Mouse (Mus musculus) forebrain, embryonic 14.5 days (tissue): ENCODE data around the gene Sgk2. TPM values are rescaled to one million over a fixed set of nuclear protein-coding genes. Genes with fewer than 3 reads are reported as not detected.

Experiments
- ATAC-seq: fragments of 200-750 bp; cut with Nextera tagmentation; 2 replicates; pipeline ENCODE4 v1.8.0; 2017; ENCODE audit warnings: mild to moderate bottlenecking, moderate library complexity
- DNase-seq: peaks from one replicate; pipeline ENCODE4 v3.0.0-alpha.2; 2015; ENCODE audit warnings: low spot score
- H3K27ac ChIP-seq: fragments of 300-500 bp; sonication (generic); 2 replicates; pipeline ENCODE4 v1.5.1; 2014; ENCODE audit warnings: low read depth, mild to moderate bottlenecking, control low read depth, low read length, moderate library complexity
- H3K27me3 ChIP-seq: fragments of 300-500 bp; sonication (generic); replicated peaks from 2 replicates; pipeline ENCODE4 v1.6.1; 2014; ENCODE audit warnings: low read length, control low read depth, mixed read lengths; ENCODE audit not compliant: control insufficient read depth, insufficient read depth
- H3K36me3 ChIP-seq: fragments of 300-500 bp; sonication (generic); 2 replicates; pipeline ENCODE4 v1.6.1; 2014; ENCODE audit warnings: low read length, control low read depth; ENCODE audit not compliant: control insufficient read depth, insufficient read depth
- H3K4me1 ChIP-seq: fragments of 300-500 bp; sonication (generic); 2 replicates; pipeline ENCODE4 v1.6.1; 2014; ENCODE audit warnings: antibody characterized with exemption, low read length, control low read depth; ENCODE audit not compliant: control insufficient read depth, insufficient read depth
- H3K4me2 ChIP-seq: fragments of 300-500 bp; sonication (generic); 2 replicates; pipeline ENCODE4 v1.6.1; 2014; ENCODE audit warnings: mild to moderate bottlenecking, control low read depth, low read length
- H3K4me3 ChIP-seq: fragments of 300-500 bp; sonication (generic); 2 replicates; pipeline ENCODE4 v1.5.1; 2014; ENCODE audit warnings: low read depth, low read length, control low read depth
- H3K9ac ChIP-seq: fragments of 300-500 bp; sonication (generic); 2 replicates; pipeline ENCODE4 v1.6.1; 2014; ENCODE audit warnings: mild to moderate bottlenecking, low read length, control low read depth, moderate library complexity
- H3K9me3 ChIP-seq: fragments of 300-500 bp; sonication (generic); replicated peaks from 2 replicates; pipeline ENCODE4 v1.6.1; 2016; ENCODE audit warnings: low read length, control low read depth, mixed read lengths; ENCODE audit not compliant: control insufficient read depth
- WGBS: fragments of 180-500 bp; shearing (Covaris S2); extraction: QIAGEN DNeasy Blood & Tissue Kit; methylation state at CpG from one replicate; pipeline ENCODE4 v1.1.7; 2014; 5-methylcytosine and 5-hydroxymethylcytosine counted together
- polyA plus RNA-seq: library from polyadenylated mRNA; unstranded; fragments of >200 nt; fragmentation: Nextera tagmentation; extraction: Ambion mirVana; gene quantifications from 2 replicates; pipeline ENCODE4 v1.2.1, GENCODE M21; 2014

Sgk2 gene
- polyA plus RNA-seq, 1 experiment from 2014 or later = not detected

GRCm38 (mm10) chr2:162961321-162961720 is 25.8 kb upstream of the Sgk2 start:
- 75% methylated on average over 8 of the region's 10 CpGs for WGBS
- no peaks in the 10 kb centered on the region for H3K9me3 ChIP-seq
- no peak for ATAC-seq
- H3K27ac ChIP-seq = no peak overlapping the region
- no peak overlapping the region for H3K4me2 ChIP-seq
- H3K4me3 ChIP-seq = no peak overlapping the region
- H3K27me3 ChIP-seq = no peaks in the 10 kb centered on the region
- H3K9ac ChIP-seq = no peak overlapping the region
- H3K4me1 ChIP-seq = no peaks in the 10 kb centered on the region
- H3K36me3 ChIP-seq = no peaks in the 10 kb centered on the region
- DNase-seq = no peak

- ATAC-seq = no peak
- H3K4me1 ChIP-seq = no peaks in the 10 kb centered on the region
- H3K4me3 ChIP-seq = no peak overlapping the region
- H3K9ac ChIP-seq = no peak overlapping the region
- H3K36me3 ChIP-seq = no peaks in the 10 kb centered on the region
- no peak overlapping the region for H3K27ac ChIP-seq
- no peaks in the 10 kb centered on the region for H3K27me3 ChIP-seq
- no peak for DNase-seq
- H3K4me2 ChIP-seq = no peak overlapping the region
- WGBS = 100% methylated on average over 2 of the region's 2 CpGs
- H3K9me3 ChIP-seq = no peaks in the 10 kb centered on the region
These were observed 20.4 kb upstream of the Sgk2 start for GRCm38 (mm10) chr2:162966734-162967133.

GRCm38 (mm10) chr2:162968357-162968756 is 18.8 kb upstream of the Sgk2 start:
- Histone ChIP-seq H3K4me2 (no peak overlapping the region), H3K27ac (no peak overlapping the region), H3K4me3 (no peak overlapping the region), H3K9me3 (no peaks in the 10 kb centered on the region), H3K36me3 (no peaks in the 10 kb centered on the region), H3K27me3 (no peaks in the 10 kb centered on the region), H3K9ac (no peak overlapping the region), H3K4me1 (peaks cover under 1% of the 10 kb centered on the region; the same call in 1 of the 2 replicates)
- no peak for ATAC-seq
- DNase-seq = peak; percentile 53
- WGBS = 11% methylated on average over 5 of the region's 5 CpGs

GRCm38 (mm10) chr2:162969101-162969500 is 18.0 kb upstream of the Sgk2 start:
- H3K27ac ChIP-seq = no peak overlapping the region
- H3K9ac ChIP-seq = no peak overlapping the region
- H3K9me3 ChIP-seq = no peaks in the 10 kb centered on the region
- WGBS = 81% methylated on average over 3 of the region's 3 CpGs
- no peak overlapping the region for H3K4me2 ChIP-seq
- no peaks in the 10 kb centered on the region for H3K36me3 ChIP-seq
- peaks cover 6% of the 10 kb centered on the region for H3K4me1 ChIP-seq
- DNase-seq (no peak), ATAC-seq (no peak)
- H3K27me3 ChIP-seq = no peaks in the 10 kb centered on the region
- H3K4me3 ChIP-seq = no peak overlapping the region

GRCm38 (mm10) chr2:162970896-162971295 is 16.2 kb upstream of the Sgk2 start:
- H3K4me3 ChIP-seq = no peak overlapping the region
- 89% methylated on average over 6 of the region's 6 CpGs for WGBS
- H3K36me3 ChIP-seq = no peaks in the 10 kb centered on the region
- no peak overlapping the region for H3K27ac ChIP-seq
- no peak for ATAC-seq
- H3K9ac ChIP-seq = no peak overlapping the region
- DNase-seq = no peak
- no peak overlapping the region for H3K4me2 ChIP-seq
- H3K27me3 ChIP-seq = no peaks in the 10 kb centered on the region
- peaks cover 10% of the 10 kb centered on the region for H3K4me1 ChIP-seq
- no peaks in the 10 kb centered on the region for H3K9me3 ChIP-seq

GRCm38 (mm10) chr2:162972752-162973151 is 14.4 kb upstream of the Sgk2 start:
- no peak overlapping the region for H3K27ac ChIP-seq
- WGBS = 86% methylated on average over 7 of the region's 7 CpGs
- H3K9me3 ChIP-seq = no peaks in the 10 kb centered on the region
- H3K36me3 ChIP-seq = no peaks in the 10 kb centered on the region
- H3K4me1 ChIP-seq = peaks cover 12% of the 10 kb centered on the region
- H3K27me3 ChIP-seq = no peaks in the 10 kb centered on the region
- no peak overlapping the region for H3K4me3 ChIP-seq
- no peak for ATAC-seq
- H3K4me2 ChIP-seq = no peak overlapping the region
- H3K9ac ChIP-seq = no peak overlapping the region
- no peak for DNase-seq

- no peak overlapping the region for H3K4me2 ChIP-seq
- DNase-seq (no peak), ATAC-seq (no peak)
- no peak overlapping the region for H3K4me3 ChIP-seq
- no peaks in the 10 kb centered on the region for H3K36me3 ChIP-seq
- H3K9ac ChIP-seq = no peak overlapping the region
- peaks cover 12% of the 10 kb centered on the region for H3K4me1 ChIP-seq
- H3K27ac ChIP-seq = no peak overlapping the region
- WGBS = 80% methylated on average over 5 of the region's 5 CpGs
- no peaks in the 10 kb centered on the region for H3K27me3 ChIP-seq
- no peaks in the 10 kb centered on the region for H3K9me3 ChIP-seq
These were observed 13.9 kb upstream of the Sgk2 start for GRCm38 (mm10) chr2:162973206-162973605.

- H3K9me3 ChIP-seq = no peaks in the 10 kb centered on the region
- ATAC-seq = 0 out of 2 replicates have a peak, but pooled peaks have one; percentile 48
- H3K9ac ChIP-seq = peak overlapping the region; percentile 13; the same call in 1 of the 2 replicates
- DNase-seq = peak; percentile 33
- peaks cover 12% of the 10 kb centered on the region for H3K4me1 ChIP-seq
- H3K4me3 ChIP-seq = no peak overlapping the region
- H3K36me3 ChIP-seq = no peaks in the 10 kb centered on the region
- H3K4me2 ChIP-seq = no peak overlapping the region
- no peaks in the 10 kb centered on the region for H3K27me3 ChIP-seq
- WGBS = 16% methylated on average over 11 of the region's 11 CpGs
- peak overlapping the region; percentile 9; the same call in 1 of the 2 replicates for H3K27ac ChIP-seq
These were observed 13.5 kb upstream of the Sgk2 start for GRCm38 (mm10) chr2:162973637-162974036.

- WGBS = 59% methylated on average over 11 of the region's 11 CpGs
- H3K4me2 ChIP-seq = no peak overlapping the region
- peak overlapping the region; percentile 4; the same call in 1 of the 2 replicates for H3K27ac ChIP-seq
- no peaks in the 10 kb centered on the region for H3K9me3 ChIP-seq
- H3K4me1 ChIP-seq = peaks cover 12% of the 10 kb centered on the region
- H3K9ac ChIP-seq = no peak overlapping the region
- H3K36me3 ChIP-seq = no peaks in the 10 kb centered on the region
- peak; percentile 83 for DNase-seq
- H3K4me3 ChIP-seq = no peak overlapping the region
- ATAC-seq = peak; percentile 76
- H3K27me3 ChIP-seq = no peaks in the 10 kb centered on the region
These were observed 11.9 kb upstream of the Sgk2 start for GRCm38 (mm10) chr2:162975157-162975775.
